Mouse (Mus musculus) thymus, adult 18-20 months (tissue): ENCODE measurements around the gene Spp2.
"Not testable (repeated sequence)": the region's sequence is repeated elsewhere in the genome, so short reads cannot be mapped to it uniquely, and the experiment has no call there.

Experiments used
- DNase-seq, 2 experiments: peaks; one replicate each; pipeline ENCODE4 v3.0.0; 2022; ENCODE audit warnings: mixed read lengths in 2 of 2

Gene Spp2

GRCm38 (mm10) chr1:88434057-88434456 lies 27.3 kb downstream of the Spp2 start:
- no peak for DNase-seq

- DNase-seq: no peak
Observed at GRCm38 (mm10) chr1:88437206-88438126, 30.7 kb downstream of the Spp2 start.

- no peak for DNase-seq
Observed at GRCm38 (mm10) chr1:88443383-88443782, 36.6 kb downstream of the Spp2 start.

GRCm38 (mm10) chr1:88445400-88445799 lies 38.6 kb downstream of the Spp2 start:
- DNase-seq: no peak

GRCm38 (mm10) chr1:88446270-88447030 lies 39.7 kb downstream of the Spp2 start:
- no peak for DNase-seq

- no peak for DNase-seq
Observed at GRCm38 (mm10) chr1:88447483-88447882, 40.7 kb downstream of the Spp2 start.

GRCm38 (mm10) chr1:88448094-88448493 lies 41.3 kb downstream of the Spp2 start:
- DNase-seq: not testable (repeated sequence)

- DNase-seq: no peak
Observed at GRCm38 (mm10) chr1:88449741-88450140, 43.0 kb downstream of the Spp2 start.

- DNase-seq: no peak
Observed at GRCm38 (mm10) chr1:88450668-88451067, 43.9 kb downstream of the Spp2 start.

GRCm38 (mm10) chr1:88452198-88452597 lies 45.4 kb downstream of the Spp2 start:
- no peak for DNase-seq

- no peak for DNase-seq
Observed at GRCm38 (mm10) chr1:88454703-88455102, 47.9 kb downstream of the Spp2 start.

- DNase-seq: no peak
Observed at GRCm38 (mm10) chr1:88455761-88456160, 49.0 kb downstream of the Spp2 start.

GRCm38 (mm10) chr1:88456451-88457072 lies 49.8 kb downstream of the Spp2 start:
- peak; percentile 46 to 53 for DNase-seq

- no peak for DNase-seq
Observed at GRCm38 (mm10) chr1:88459196-88459595, 52.4 kb downstream of the Spp2 start.

GRCm38 (mm10) chr1:88459655-88460054 lies 52.9 kb downstream of the Spp2 start:
- no peak for DNase-seq

- no peak for DNase-seq
Observed at GRCm38 (mm10) chr1:88461096-88461495, 54.3 kb downstream of the Spp2 start.

GRCm38 (mm10) chr1:88462484-88462883 lies 55.7 kb downstream of the Spp2 start:
- no peak for DNase-seq

- DNase-seq: no peak
Observed at GRCm38 (mm10) chr1:88463241-88463640, 56.5 kb downstream of the Spp2 start.

- DNase-seq: no peak
Observed at GRCm38 (mm10) chr1:88464109-88464905, 57.5 kb downstream of the Spp2 start.

- no peak for DNase-seq
Observed at GRCm38 (mm10) chr1:88465722-88466121, 59.0 kb downstream of the Spp2 start.

GRCm38 (mm10) chr1:88466325-88467064 lies 59.7 kb downstream of the Spp2 start:
- no peak for DNase-seq

- no peak for DNase-seq
Observed at GRCm38 (mm10) chr1:88467866-88468265, 61.1 kb downstream of the Spp2 start.
